Mouse (Mus musculus) embryonic facial prominence, embryonic 12.5 days (tissue): ENCODE results near the gene Nanos3. TPM values are rescaled to one million over a fixed set of nuclear protein-coding genes. Genes with fewer than 3 reads are reported as not detected.

ENCODE experiments used
- ATAC-seq: fragments of 200-750 bp; cut with Nextera tagmentation; 2 replicates; pipeline ENCODE4 v1.8.0; 2017; ENCODE audit not compliant: insufficient number of reproducible peaks, insufficient read depth, low FRiP score, low TSS enrichment
- H3K27ac ChIP-seq: fragments of 300-500 bp; sonication (generic); 2 replicates; pipeline ENCODE4 v1.5.1; 2016; ENCODE audit warnings: mild to moderate bottlenecking
- H3K27me3 ChIP-seq: fragments of 300-500 bp; sonication (generic); 2 replicates; pipeline ENCODE4 v1.6.1; 2016; ENCODE audit warnings: mild to moderate bottlenecking, moderate library complexity
- H3K36me3 ChIP-seq: fragments of 300-500 bp; sonication (generic); 2 replicates; pipeline ENCODE4 v1.6.1; 2016; ENCODE audit warnings: mild to moderate bottlenecking
- H3K4me1 ChIP-seq: fragments of 300-500 bp; sonication (generic); 2 replicates; pipeline ENCODE4 v1.6.1; 2016
- H3K4me2 ChIP-seq: fragments of 300-500 bp; sonication (generic); replicated peaks from 2 replicates; pipeline ENCODE4 v1.6.1; 2016; ENCODE audit warnings: mild to moderate bottlenecking, moderate library complexity
- H3K4me3 ChIP-seq: fragments of 300-500 bp; sonication (generic); 2 replicates; pipeline ENCODE4 v1.5.1; 2016; ENCODE audit warnings: mild to moderate bottlenecking
- H3K9ac ChIP-seq: fragments of 300-500 bp; sonication (generic); 2 replicates; pipeline ENCODE4 v1.6.1; 2016; ENCODE audit warnings: mild to moderate bottlenecking, moderate library complexity
- H3K9me3 ChIP-seq: fragments of 300-500 bp; sonication (generic); 2 replicates; pipeline ENCODE4 v1.6.1; 2016; ENCODE audit warnings: mild to moderate bottlenecking, moderate library complexity
- WGBS: fragments of 180-500 bp; shearing (Covaris S2); methylation state at CpG from one replicate; pipeline ENCODE4 v1.1.7; 2016; 5-methylcytosine and 5-hydroxymethylcytosine counted together
- polyA plus RNA-seq: library from polyadenylated mRNA; unstranded; fragments of >200 nt; fragmentation: Nextera tagmentation; extraction: Ambion mirVana; gene quantifications from 2 replicates; pipeline ENCODE4 v1.2.1, GENCODE M21; 2016

Nanos3 gene
- polyA plus RNA-seq, 1 experiment from 2014 or later, result 7.2 TPM

- no peak overlapping the region for H3K27ac ChIP-seq
- 56% methylated on average over 34 of the region's 34 CpGs for WGBS
- H3K27me3 ChIP-seq, result no peaks in the 10 kb centered on the region
- no peak for ATAC-seq
- H3K4me2 ChIP-seq, result no peak overlapping the region; the same call in 1 of the 2 replicates
- H3K36me3 ChIP-seq, result peaks cover 62% of the 10 kb centered on the region
- H3K4me1 ChIP-seq, result peaks cover 25% of the 10 kb centered on the region
- no peak overlapping the region for H3K9ac ChIP-seq
- H3K4me3 ChIP-seq, result no peak overlapping the region
- no peaks in the 10 kb centered on the region for H3K9me3 ChIP-seq
Measured at GRCm38 (mm10) chr8:84210167-84210791, 25.3 kb upstream of the Nanos3 start.

GRCm38 (mm10) chr8:84208381-84209380 is 23.7 kb upstream of the Nanos3 start:
- H3K36me3 ChIP-seq, result peaks cover 47% of the 10 kb centered on the region
- WGBS, result 47% methylated on average over 17 of the region's 17 CpGs
- H3K4me3 ChIP-seq, result no peak overlapping the region
- H3K4me2 ChIP-seq, result no peak overlapping the region
- H3K9me3 ChIP-seq, result no peaks in the 10 kb centered on the region
- no peak overlapping the region for H3K9ac ChIP-seq
- no peak for ATAC-seq
- peaks cover 32% of the 10 kb centered on the region for H3K4me1 ChIP-seq
- H3K27me3 ChIP-seq, result no peaks in the 10 kb centered on the region
- H3K27ac ChIP-seq, result peak overlapping the region; percentile 70

GRCm38 (mm10) chr8:84207811-84208210 is 22.8 kb upstream of the Nanos3 start:
- 57% methylated on average over 7 of the region's 7 CpGs for WGBS
- no peak overlapping the region for H3K9ac ChIP-seq
- no peak for ATAC-seq
- H3K36me3 ChIP-seq, result peaks cover 39% of the 10 kb centered on the region
- no peaks in the 10 kb centered on the region for H3K27me3 ChIP-seq
- H3K27ac ChIP-seq, result peak overlapping the region; percentile 70
- no peak overlapping the region for H3K4me3 ChIP-seq
- peaks cover 39% of the 10 kb centered on the region for H3K4me1 ChIP-seq
- H3K9me3 ChIP-seq, result no peaks in the 10 kb centered on the region
- no peak overlapping the region for H3K4me2 ChIP-seq

- Histone ChIP-seq H3K4me2 (no peak overlapping the region), H3K9me3 (no peaks in the 10 kb centered on the region), H3K4me3 (no peak overlapping the region), H3K27ac (no peak overlapping the region), H3K36me3 (peaks cover 27% of the 10 kb centered on the region), H3K27me3 (no peaks in the 10 kb centered on the region), H3K9ac (no peak overlapping the region), H3K4me1 (peaks cover 50% of the 10 kb centered on the region)
- no peak for ATAC-seq
- 90% methylated on average over 3 of the region's 3 CpGs for WGBS
Measured at GRCm38 (mm10) chr8:84206666-84207065, 21.6 kb upstream of the Nanos3 start.

GRCm38 (mm10) chr8:84205073-84205472 is 20.1 kb upstream of the Nanos3 start:
- H3K9me3 ChIP-seq, result no peaks in the 10 kb centered on the region

GRCm38 (mm10) chr8:84203975-84204772 is 19.2 kb upstream of the Nanos3 start:
- 46% methylated on average over 13 of the region's 13 CpGs for whole genome bisulfite sequencing
- Histone ChIP-seq H3K36me3 (peaks cover 10% of the 10 kb centered on the region; the same call in 1 of the 2 replicates), H3K4me2 (peak overlapping the region; percentile 94), H3K9ac (peak overlapping the region; percentile 66), H3K9me3 (no peaks in the 10 kb centered on the region), H3K4me3 (peak overlapping the region; percentile 66), H3K4me1 (peaks cover 64% of the 10 kb centered on the region), H3K27me3 (no peaks in the 10 kb centered on the region), H3K27ac (peak overlapping the region; percentile 98)
- no peak; the same call in 1 of the 2 replicates for ATAC-seq

More at GRCm38 (mm10) chr8:84205073-84205472, 20.1 kb upstream of the Nanos3 start:
- ATAC-seq, result no peak
- H3K27me3 ChIP-seq, result no peaks in the 10 kb centered on the region
- H3K4me3 ChIP-seq, result no peak overlapping the region
- WGBS, result 93% methylated on average over 5 of the region's 5 CpGs
- no peak overlapping the region for H3K9ac ChIP-seq
- peaks cover 57% of the 10 kb centered on the region for H3K4me1 ChIP-seq
- H3K4me2 ChIP-seq, result no peak overlapping the region
- H3K36me3 ChIP-seq, result peaks cover 16% of the 10 kb centered on the region
- H3K27ac ChIP-seq, result no peak overlapping the region

GRCm38 (mm10) chr8:84202938-84203917 is 18.2 kb upstream of the Nanos3 start:
- no peaks in the 10 kb centered on the region for H3K9me3 ChIP-seq
- H3K4me3 ChIP-seq, result peak overlapping the region; percentile 66
- peak overlapping the region; percentile 94 for H3K4me2 ChIP-seq
- H3K4me1 ChIP-seq, result peaks cover 65% of the 10 kb centered on the region
- H3K9ac ChIP-seq, result peak overlapping the region; percentile 66
- H3K36me3 ChIP-seq, result peaks cover under 1% of the 10 kb centered on the region; the same call in 1 of the 2 replicates
- H3K27me3 ChIP-seq, result no peaks in the 10 kb centered on the region
- H3K27ac ChIP-seq, result peak overlapping the region; percentile 98
- peak; percentile 52 for ATAC-seq
- WGBS, result 10% methylated on average over 34 of the region's 34 CpGs

- no peaks in the 10 kb centered on the region for H3K27me3 ChIP-seq
- no peak for ATAC-seq
- peak overlapping the region; percentile 98; the same call in 1 of the 2 replicates for H3K27ac ChIP-seq
- peaks cover 63% of the 10 kb centered on the region for H3K4me1 ChIP-seq
- peak overlapping the region; percentile 94 for H3K4me2 ChIP-seq
- WGBS, result 89% methylated on average over 9 of the region's 9 CpGs
- no peaks in the 10 kb centered on the region; the same call in 1 of the 2 replicates for H3K36me3 ChIP-seq
- H3K4me3 ChIP-seq, result peak overlapping the region; percentile 66; the same call in 1 of the 2 replicates
- no peaks in the 10 kb centered on the region for H3K9me3 ChIP-seq
- H3K9ac ChIP-seq, result no peak overlapping the region
Measured at GRCm38 (mm10) chr8:84202466-84202865, 17.4 kb upstream of the Nanos3 start.

GRCm38 (mm10) chr8:84201545-84202245 is 16.7 kb upstream of the Nanos3 start:
- no peaks in the 10 kb centered on the region; the same call in 1 of the 2 replicates for H3K36me3 ChIP-seq
- 57% methylated on average over 15 of the region's 15 CpGs for WGBS
- H3K4me3 ChIP-seq, result peak overlapping the region; percentile 66
- H3K4me1 ChIP-seq, result peaks cover 60% of the 10 kb centered on the region
- ATAC-seq, result no peak
- H3K4me2 ChIP-seq, result peak overlapping the region; percentile 94
- peak overlapping the region; percentile 86 for H3K9ac ChIP-seq
- H3K9me3 ChIP-seq, result no peaks in the 10 kb centered on the region
- H3K27ac ChIP-seq, result peak overlapping the region; percentile 98
- H3K27me3 ChIP-seq, result no peaks in the 10 kb centered on the region
